Mouse (Mus musculus): ENCODE results near the gene Cryge. TPM values are rescaled to one million over a fixed set of nuclear protein-coding genes. Genes with fewer than 3 reads are reported as not detected.

The Cryge gene
- polyA plus RNA-seq, 1 experiment from 2014 or later = not detected

DNA sequence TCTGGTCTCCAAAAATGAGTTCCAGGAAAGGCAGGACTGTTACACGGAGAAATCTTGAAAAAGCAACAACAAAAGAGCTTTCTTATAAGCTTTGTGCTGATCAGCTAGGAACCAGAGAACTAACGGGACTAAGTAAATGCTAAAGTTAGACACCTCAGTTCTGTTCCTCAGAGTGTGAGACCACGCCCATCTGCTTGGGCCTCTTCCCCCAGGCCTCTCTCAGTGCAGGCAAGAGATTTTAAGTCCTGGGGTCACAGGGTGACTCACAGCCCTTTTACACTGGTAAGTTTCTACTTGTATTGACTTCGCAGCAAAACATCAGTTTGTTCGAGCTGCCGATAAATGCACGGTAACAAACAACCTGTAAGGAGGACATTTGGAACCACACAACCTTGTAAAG lies 747 bp upstream of the Cryge start:
- H3K9me3 ChIP-seq = no peaks in the 10 kb centered on the region
- 60% methylated on average over 7 of the region's 7 CpGs for WGBS
- H3K4me3 ChIP-seq (replicated peaks) = no peak overlapping the region
- H3K9ac ChIP-seq (replicated peaks) = no peak overlapping the region
- no peaks in the 10 kb centered on the region for H3K27me3 ChIP-seq
- no peaks in the 10 kb centered on the region for H3K36me3 ChIP-seq
- no peak for ATAC-seq (ENCODE audit: insufficient number of reproducible peaks, insufficient read depth, low FRiP score, low TSS enrichment, low read depth)
- no peak overlapping the region for H3K4me2 ChIP-seq
- H3K4me1 ChIP-seq (replicated peaks) = no peaks in the 10 kb centered on the region
- no peak overlapping the region for H3K27ac ChIP-seq

DNA sequence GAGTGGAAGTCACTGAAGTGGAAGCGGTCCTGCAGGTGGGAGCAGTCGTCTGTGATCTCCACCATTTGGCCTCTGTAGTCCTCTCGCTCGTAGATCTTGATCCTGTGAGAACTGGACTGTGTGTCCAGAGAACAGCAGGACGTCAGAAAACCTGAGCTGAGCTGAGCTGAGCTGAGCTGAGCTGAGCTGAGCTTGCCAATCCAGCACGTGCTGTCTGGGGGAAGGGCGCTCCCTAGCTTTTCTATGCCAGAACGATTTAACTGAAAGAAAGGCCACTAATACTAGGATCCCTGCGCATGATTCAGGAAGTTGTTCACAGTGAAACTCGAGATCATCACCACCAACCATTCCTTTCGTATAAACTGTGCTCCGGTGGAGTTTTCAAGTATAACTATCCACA lies 2.2 kb downstream of the Cryge start:
- no peaks in the 10 kb centered on the region for H3K4me1 ChIP-seq (replicated peaks)
- H3K4me3 ChIP-seq (replicated peaks) = no peak overlapping the region
- no peaks in the 10 kb centered on the region for H3K36me3 ChIP-seq
- ATAC-seq (ENCODE audit: insufficient number of reproducible peaks, insufficient read depth, low FRiP score, low TSS enrichment, low read depth) = no peak
- WGBS = 58% methylated on average over 12 of the region's 12 CpGs
- H3K4me2 ChIP-seq = no peak overlapping the region
- H3K9ac ChIP-seq (replicated peaks) = no peak overlapping the region
- no peaks in the 10 kb centered on the region for H3K27me3 ChIP-seq
- H3K9me3 ChIP-seq = no peaks in the 10 kb centered on the region
- no peak overlapping the region for H3K27ac ChIP-seq

DNA sequence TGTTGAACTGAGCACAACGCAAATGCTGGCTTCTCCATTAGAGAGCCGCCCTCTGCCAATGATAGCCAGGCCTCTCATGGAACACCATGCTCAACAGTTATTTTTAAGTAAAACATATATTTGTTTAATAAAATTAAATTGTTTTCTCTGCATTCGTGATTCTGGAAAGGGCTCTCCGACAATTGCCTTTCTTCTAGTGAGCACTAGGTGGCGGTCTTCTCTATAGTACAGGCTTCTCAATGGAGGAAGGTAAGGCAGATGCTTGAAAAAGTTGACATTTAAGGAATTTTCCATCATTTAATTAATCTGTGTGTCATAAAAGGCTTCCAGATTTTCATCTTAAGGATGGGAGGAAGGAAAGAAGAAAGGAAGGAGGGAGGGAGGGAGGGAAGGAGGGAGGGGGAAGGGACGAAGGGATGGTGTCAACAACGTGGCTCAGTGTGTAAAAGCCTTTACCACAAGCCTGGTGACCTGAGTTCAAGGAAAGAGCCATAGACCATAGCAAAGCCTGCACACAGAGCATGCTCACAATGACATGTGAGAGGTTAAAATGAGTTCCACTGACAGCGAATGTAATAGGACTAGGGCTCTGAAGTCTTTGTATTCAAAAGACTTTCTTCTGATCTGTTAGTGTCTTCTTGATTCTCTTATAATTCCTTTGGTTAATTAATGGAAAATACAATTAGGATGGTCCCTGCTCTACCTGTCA lies 4.4 kb downstream of the Cryge start:
- Histone ChIP-seq H3K4me1 (replicated peaks) (no peaks in the 10 kb centered on the region), H3K27ac (no peak overlapping the region), H3K9me3 (no peaks in the 10 kb centered on the region), H3K9ac (replicated peaks) (no peak overlapping the region), H3K4me2 (no peak overlapping the region), H3K27me3 (no peaks in the 10 kb centered on the region), H3K36me3 (no peaks in the 10 kb centered on the region), H3K4me3 (replicated peaks) (no peak overlapping the region)
- no peak for ATAC-seq (ENCODE audit: insufficient number of reproducible peaks, insufficient read depth, low FRiP score, low TSS enrichment, low read depth)
- WGBS = 35% methylated on average over 8 of the region's 8 CpGs

DNA sequence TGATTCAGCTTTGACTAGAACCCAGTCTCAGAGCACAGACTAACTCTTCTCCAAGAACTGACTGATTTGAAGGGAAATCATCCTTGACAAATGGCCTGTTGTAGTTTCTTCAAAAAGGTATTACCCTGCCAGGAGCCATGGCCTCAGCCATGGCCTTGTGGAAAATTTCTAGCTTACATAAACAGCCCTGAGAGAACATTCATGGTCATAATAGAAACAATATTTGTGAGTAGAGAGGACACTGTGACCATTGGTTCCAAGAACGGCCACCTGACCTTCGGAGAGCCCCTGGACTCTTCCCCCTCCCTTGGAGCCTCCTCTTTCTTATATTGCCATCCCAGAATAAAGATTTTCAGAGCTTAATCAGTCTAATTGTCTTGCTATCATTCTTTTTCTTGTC lies 7.5 kb downstream of the Cryge start:
- no peak overlapping the region for H3K4me2 ChIP-seq
- 88% methylated on average over 2 of the region's 2 CpGs for WGBS
- no peaks in the 10 kb centered on the region for H3K36me3 ChIP-seq

DNA sequence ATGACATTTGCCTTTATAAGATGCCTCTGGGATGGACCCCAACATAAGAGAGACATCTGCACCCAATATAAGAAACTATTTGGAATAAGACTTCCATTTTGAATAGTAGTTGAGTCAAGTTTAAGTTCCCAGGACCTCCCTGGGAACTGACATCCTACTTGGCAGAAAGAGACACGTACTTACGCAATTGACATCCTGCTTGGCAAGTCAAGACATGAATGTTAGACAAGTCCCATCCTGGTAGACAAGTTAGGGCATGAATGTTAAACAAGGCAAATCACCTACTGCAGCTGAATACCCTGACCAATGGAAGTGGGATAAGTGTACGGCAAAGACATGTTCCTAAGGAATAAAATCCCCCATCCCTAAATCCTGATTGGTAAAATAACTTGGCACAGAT lies 9.1 kb downstream of the Cryge start:
- Histone ChIP-seq H3K4me2 (no peak overlapping the region), H3K36me3 (no peaks in the 10 kb centered on the region), H3K27ac (no peak overlapping the region), H3K9ac (replicated peaks) (no peak overlapping the region), H3K27me3 (no peaks in the 10 kb centered on the region), H3K4me3 (replicated peaks) (no peak overlapping the region), H3K9me3 (no peaks in the 10 kb centered on the region; the same call in 1 of the 2 replicates), H3K4me1 (replicated peaks) (0 out of 2 replicates have a peak, but pooled peaks cover 4% of the 10 kb centered on the region)
- 88% methylated on average over 3 of the region's 3 CpGs for WGBS
- no peak for ATAC-seq (ENCODE audit: insufficient number of reproducible peaks, insufficient read depth, low FRiP score, low TSS enrichment, low read depth)

More for the DNA sequence above, 7.5 kb downstream of the Cryge start:
- H3K27me3 ChIP-seq = no peaks in the 10 kb centered on the region
- H3K9ac ChIP-seq (replicated peaks) = no peak overlapping the region
- H3K4me1 ChIP-seq (replicated peaks) = 0 out of 2 replicates have a peak, but pooled peaks cover 4% of the 10 kb centered on the region
- H3K9me3 ChIP-seq = no peaks in the 10 kb centered on the region
- H3K4me3 ChIP-seq (replicated peaks) = no peak overlapping the region
- H3K27ac ChIP-seq = no peak overlapping the region
- no peak for ATAC-seq (ENCODE audit: insufficient number of reproducible peaks, insufficient read depth, low FRiP score, low TSS enrichment, low read depth)

DNA sequence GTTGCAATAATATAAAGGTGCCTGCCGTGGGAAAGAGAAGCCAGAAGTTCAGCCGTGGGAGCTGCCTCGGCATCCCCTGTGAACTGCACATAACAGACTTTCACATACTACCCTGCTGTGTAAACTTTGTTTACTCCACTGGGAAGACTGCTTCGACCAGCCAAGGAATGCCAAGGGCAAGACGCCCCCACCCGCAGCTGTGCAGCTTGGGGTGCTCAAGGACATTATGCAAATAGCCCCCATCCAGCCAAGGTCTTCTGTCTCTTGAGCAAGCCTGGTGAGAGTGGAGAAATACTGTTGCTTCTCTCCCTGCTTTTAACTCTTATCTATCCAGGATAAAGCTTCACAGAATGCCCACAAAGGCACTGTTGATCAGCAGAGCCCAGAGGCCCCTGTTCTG lies 10.1 kb downstream of the Cryge start:
- 78% methylated on average over 6 of the region's 6 CpGs for WGBS
- H3K4me3 ChIP-seq (replicated peaks) = no peak overlapping the region
- H3K4me1 ChIP-seq (replicated peaks) = peaks cover 4% of the 10 kb centered on the region; the same call in 1 of the 2 replicates
- H3K9me3 ChIP-seq = no peaks in the 10 kb centered on the region; the same call in 1 of the 2 replicates
- no peak overlapping the region for H3K27ac ChIP-seq
- H3K4me2 ChIP-seq = no peak overlapping the region
- ATAC-seq (ENCODE audit: insufficient number of reproducible peaks, insufficient read depth, low FRiP score, low TSS enrichment, low read depth) = no peak
- H3K36me3 ChIP-seq = no peaks in the 10 kb centered on the region
- H3K9ac ChIP-seq (replicated peaks) = no peak overlapping the region
- no peaks in the 10 kb centered on the region for H3K27me3 ChIP-seq

DNA sequence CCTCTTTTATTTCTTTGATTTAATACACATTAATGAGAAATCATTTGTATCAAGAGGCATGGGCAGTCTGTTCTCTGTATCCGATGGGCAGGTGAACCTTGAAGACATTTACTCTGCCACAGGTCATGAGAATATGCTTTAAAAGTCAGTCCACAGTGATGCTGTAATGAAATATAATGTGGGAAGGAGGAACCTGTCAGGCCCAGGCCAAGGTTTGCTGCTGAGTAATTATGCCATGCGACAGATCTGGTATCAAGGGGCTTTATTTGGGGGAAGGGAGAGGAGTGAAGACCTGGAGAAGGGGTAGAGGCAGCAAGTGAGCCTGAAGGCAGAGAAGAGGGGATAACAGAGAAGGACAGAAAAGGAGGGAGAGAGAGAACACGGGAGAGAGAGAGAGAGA lies 11.3 kb downstream of the Cryge start:
- Histone ChIP-seq H3K4me3 (replicated peaks) (no peak overlapping the region), H3K4me1 (replicated peaks) (peaks cover 14% of the 10 kb centered on the region; the same call in 1 of the 2 replicates), H3K27me3 (no peaks in the 10 kb centered on the region), H3K36me3 (no peaks in the 10 kb centered on the region), H3K4me2 (no peak overlapping the region), H3K27ac (no peak overlapping the region), H3K9me3 (no peaks in the 10 kb centered on the region; the same call in 1 of the 2 replicates), H3K9ac (replicated peaks) (no peak overlapping the region)
- 67% methylated on average over 3 of the region's 3 CpGs for WGBS
- no peak for ATAC-seq (ENCODE audit: insufficient number of reproducible peaks, insufficient read depth, low FRiP score, low TSS enrichment, low read depth)

DNA sequence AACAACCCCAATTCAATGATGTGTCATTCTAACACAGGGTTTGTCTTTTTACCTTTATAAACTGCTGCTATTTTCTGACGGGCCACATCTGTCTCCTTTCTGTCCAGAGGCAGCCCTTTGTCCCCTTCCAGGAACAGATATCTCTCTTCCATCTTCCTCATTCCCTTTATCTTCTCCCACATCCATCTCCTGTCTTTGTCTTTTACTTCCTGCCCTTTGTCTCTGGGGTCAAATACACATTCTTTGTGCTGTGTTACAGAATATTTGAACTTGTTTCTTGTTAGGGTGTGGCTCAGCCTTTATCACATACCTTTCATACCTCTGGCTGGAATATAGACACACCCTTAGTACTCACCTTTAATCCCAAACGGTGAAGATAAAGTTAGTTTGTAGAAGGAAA lies 13.4 kb downstream of the Cryge start:
- Histone ChIP-seq H3K4me2 (no peak overlapping the region), H3K9me3 (no peaks in the 10 kb centered on the region; the same call in 1 of the 2 replicates), H3K4me3 (replicated peaks) (no peak overlapping the region), H3K27me3 (no peaks in the 10 kb centered on the region), H3K36me3 (no peaks in the 10 kb centered on the region), H3K4me1 (replicated peaks) (peaks cover 15% of the 10 kb centered on the region; the same call in 1 of the 2 replicates), H3K27ac (no peak overlapping the region), H3K9ac (replicated peaks) (no peak overlapping the region)
- 77% methylated on average over 2 of the region's 2 CpGs for WGBS
- no peak for ATAC-seq (ENCODE audit: insufficient number of reproducible peaks, insufficient read depth, low FRiP score, low TSS enrichment, low read depth)

DNA sequence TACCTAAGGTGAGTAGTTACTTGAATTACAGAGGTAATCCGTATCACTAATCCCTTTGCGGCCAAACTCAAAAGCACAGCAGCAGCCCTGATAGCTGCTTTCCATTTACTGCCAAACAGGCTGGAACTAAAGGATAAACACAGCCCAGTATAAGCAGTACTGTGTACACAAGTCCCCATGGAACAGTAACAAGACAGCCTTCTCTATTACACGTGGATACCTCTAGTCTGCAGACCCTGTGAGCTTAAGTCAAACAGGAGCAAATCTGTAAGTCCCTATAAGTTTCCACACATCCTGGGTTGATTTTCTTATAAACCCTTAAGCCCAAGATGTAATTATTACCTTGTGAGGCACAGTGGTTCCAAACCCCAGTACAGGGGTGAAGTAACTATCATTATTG lies 15.4 kb downstream of the Cryge start:
- Histone ChIP-seq H3K4me3 (replicated peaks) (no peak overlapping the region), H3K36me3 (no peaks in the 10 kb centered on the region), H3K27ac (no peak overlapping the region), H3K9ac (replicated peaks) (no peak overlapping the region), H3K9me3 (no peaks in the 10 kb centered on the region; the same call in 1 of the 2 replicates), H3K27me3 (no peaks in the 10 kb centered on the region), H3K4me2 (no peak overlapping the region), H3K4me1 (replicated peaks) (peaks cover 12% of the 10 kb centered on the region; the same call in 1 of the 2 replicates)
- ATAC-seq (ENCODE audit: insufficient number of reproducible peaks, insufficient read depth, low FRiP score, low TSS enrichment, low read depth) = peak; percentile 66; the same call in 1 of the 2 replicates
- 17% methylated on average over 3 of the region's 3 CpGs for WGBS

DNA sequence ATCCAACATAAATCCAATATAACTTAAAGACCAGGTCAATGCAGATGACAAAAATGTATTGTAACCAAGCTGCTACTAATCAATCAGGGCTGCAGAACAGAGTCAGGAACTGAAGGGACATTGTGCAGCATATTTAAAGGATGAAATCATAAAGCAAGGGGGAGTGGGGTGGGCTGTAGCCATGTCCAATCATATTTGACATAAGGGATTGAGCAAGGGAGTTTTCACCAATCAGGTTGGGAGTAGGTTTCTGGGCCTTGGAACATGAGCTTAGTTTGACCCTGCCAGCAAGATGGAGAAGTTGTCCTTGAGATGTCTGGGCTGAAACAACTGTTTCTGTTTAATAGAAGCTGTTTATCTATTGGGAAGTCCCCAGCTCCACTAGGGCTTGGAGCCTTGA lies 18.3 kb downstream of the Cryge start, which contains the start of gene Akr1cl:
Gene Akr1cl (minus strand): TSS at position 119 of the 400 bp plus-strand sequence.
- no peak for ATAC-seq (ENCODE audit: insufficient number of reproducible peaks, insufficient read depth, low FRiP score, low TSS enrichment, low read depth)
- no peak within 1 kb of the TSS for H3K4me3 ChIP-seq (replicated peaks)
- no peak within 1 kb of the TSS for H3K27ac ChIP-seq
- H3K4me2 ChIP-seq = no peak within 1 kb of the TSS
- no peaks in the 10 kb centered on the region; the same call in 1 of the 2 replicates for H3K9me3 ChIP-seq
- peaks cover 11% of the 10 kb centered on the region; the same call in 1 of the 2 replicates for H3K4me1 ChIP-seq (replicated peaks)
- no peak within 1 kb of the TSS for H3K9ac ChIP-seq (replicated peaks)
- no peaks in the 10 kb centered on the region for H3K27me3 ChIP-seq
- no peaks in the 10 kb centered on the region for H3K36me3 ChIP-seq

DNA sequence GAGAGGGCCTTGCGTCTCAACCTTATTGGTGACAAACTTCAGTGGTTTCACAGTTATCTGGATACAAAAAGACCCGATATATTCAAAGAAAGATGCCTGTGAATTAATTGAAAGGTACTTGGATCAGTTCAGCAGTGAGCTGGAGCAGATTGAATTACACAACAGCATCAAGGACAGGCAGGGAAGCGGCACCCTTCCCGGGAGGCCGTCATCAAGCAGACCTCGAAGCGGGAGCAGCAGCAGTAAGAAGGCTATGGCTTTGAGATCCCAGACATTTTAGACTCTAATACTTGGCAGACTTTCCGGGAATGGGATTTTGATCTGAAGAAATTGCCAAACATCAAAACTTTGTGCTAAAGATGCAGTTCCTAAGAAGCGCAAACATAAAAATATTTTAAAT lies 22.7 kb downstream of the Cryge start:
- H3K4me1 ChIP-seq (replicated peaks) = no peaks in the 10 kb centered on the region
- H3K27ac ChIP-seq = no peak overlapping the region
- no peak overlapping the region for H3K4me2 ChIP-seq
- H3K4me3 ChIP-seq (replicated peaks) = no peak overlapping the region
- ATAC-seq (ENCODE audit: insufficient number of reproducible peaks, insufficient read depth, low FRiP score, low TSS enrichment, low read depth) = no peak
- no peaks in the 10 kb centered on the region for H3K36me3 ChIP-seq
- 70% methylated on average over 9 of the region's 9 CpGs for WGBS
- no peak overlapping the region for H3K9ac ChIP-seq (replicated peaks)
- no peaks in the 10 kb centered on the region for H3K9me3 ChIP-seq
- no peaks in the 10 kb centered on the region for H3K27me3 ChIP-seq

DNA sequence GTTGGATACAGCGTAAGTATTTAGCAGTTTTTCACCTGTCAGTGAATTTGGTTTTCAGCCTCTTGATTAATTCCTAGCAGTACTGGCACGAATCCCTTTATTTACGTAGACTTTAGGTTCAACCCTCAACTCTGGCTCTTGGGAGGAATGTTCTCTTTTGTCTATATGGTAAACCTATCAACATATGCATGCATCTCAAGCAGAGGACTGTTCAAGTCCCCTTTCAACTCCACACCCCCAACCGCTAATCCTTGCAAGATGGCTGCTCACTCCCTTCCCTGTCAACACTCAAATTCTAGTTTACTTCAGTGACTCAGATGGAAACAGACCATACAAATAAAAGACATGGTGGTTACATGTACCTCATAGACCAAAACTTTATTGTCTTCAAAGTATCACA lies 38.2 kb downstream of the Cryge start:
- Histone ChIP-seq H3K4me1 (replicated peaks) (no peaks in the 10 kb centered on the region), H3K4me2 (no peak overlapping the region), H3K27me3 (no peaks in the 10 kb centered on the region), H3K4me3 (replicated peaks) (no peak overlapping the region), H3K9me3 (no peaks in the 10 kb centered on the region), H3K27ac (no peak overlapping the region), H3K36me3 (no peaks in the 10 kb centered on the region), H3K9ac (replicated peaks) (no peak overlapping the region)
- WGBS = 85% methylated on average over 4 of the region's 4 CpGs
- ATAC-seq (ENCODE audit: insufficient number of reproducible peaks, insufficient read depth, low FRiP score, low TSS enrichment, low read depth) = no peak

Measured in limb, embryonic 12.5 days (tissue).